ENCODE assay signal across 13 mouse cellular contexts in genomic region chr2:114812141-114812902, GRCm38 (mm10).
A peak's percentile ranks its signal among the peaks of the same experiment; 100 is the strongest.
DNase-seq lines count a peak whose midpoint lies in the region; ATAC-seq and TF ChIP-seq lines count a peak whose summit lies in the region.
"Had no signal": no experiment of that assay in that cellular context is flagged by ENCODE, and none has a peak within 500 bp of the region (broad histone marks: within the 10 kb centered on the region; RNA-seq: fewer than 3 reads in every experiment).

No protein-coding gene starts in this region.

- no peak overlapping the region for H3K4me3 ChIP-seq in heart, adult 2 months
- no peak overlapping the region for H3K4me3 ChIP-seq in heart, embryonic 10.5 days
- no peak overlapping the region for H3K4me3 ChIP-seq in kidney, embryonic 16.5 days (ENCODE audit: low read length)
- H3K4me3 ChIP-seq: liver, embryonic 13.5 days; stomach, embryonic 15.5 days had no signal

- no peak for TF ChIP-seq POLR2A in heart, adult 2 months (IDR thresholded peaks at IDR 0.05; ENCODE audit: insufficient read depth, low read depth, low read length)

- H3K9ac ChIP-seq in heart, adult 2 months (ENCODE audit: low read depth, low read length), result no peak overlapping the region
- H3K9ac ChIP-seq in kidney, embryonic 16.5 days (replicated peaks; ENCODE audit: low read length), result no peak overlapping the region
- H3K9ac ChIP-seq: forebrain, postnatal 0 days; liver, embryonic 13.5 days; stomach, embryonic 15.5 days had no signal

- TF ChIP-seq EP300 in heart, adult 2 months (IDR thresholded peaks at IDR 0.05; ENCODE audit: insufficient read depth, low read depth, low read length), result no peak

- intact Hi-C loops in heart, adult 2 months (cut with DNase I), result no loop called here

- peak; percentile 42; the same call in 1 of the 2 replicates for ATAC-seq in kidney, embryonic 16.5 days (ENCODE audit: low FRiP score, low TSS enrichment)
- ATAC-seq: activated CD4-positive, CD25-positive, alpha-beta regulatory T cell, adult 4 months; forebrain, postnatal 0 days had no signal

- H3K9me3 ChIP-seq in heart, embryonic 10.5 days, result no peaks in the 10 kb centered on the region
- no peaks in the 10 kb centered on the region for H3K9me3 ChIP-seq in kidney, embryonic 16.5 days (ENCODE audit: low read length)
- H3K9me3 ChIP-seq: liver, embryonic 13.5 days; stomach, embryonic 15.5 days had no signal

- 35% methylated on average over 11 of the region's 11 CpGs for WGBS in heart, adult 2 months
- WGBS in heart, embryonic 10.5 days, result 37% methylated on average over 11 of the region's 11 CpGs
- 43% methylated on average over 11 of the region's 11 CpGs for WGBS in kidney, embryonic 16.5 days

- DNase-seq in heart, adult 2 months, result peak in 1 of 2 experiments; percentile 20
- DNase-seq in heart, embryonic 10.5 days (ENCODE audit: low spot score), result no peak
- DNase-seq in lung, postnatal 25 days (ENCODE audit: low spot score), result peak; percentile 14
- DNase-seq in lung, postnatal 10 days, result no peak
- DNase-seq in yolk sac, embryonic 10.5 days (ENCODE audit: low spot score), result peak; percentile 6
- DNase-seq in cerebellum, adult 11-12 months, result no peak
- DNase-seq: forebrain, postnatal 0 days; gastrocnemius, postnatal 25 days; liver, embryonic 13.5 days; thymus, postnatal 14 days had no signal

- H3K27me3 ChIP-seq in heart, adult 2 months (ENCODE audit: control insufficient read depth, insufficient read depth, low read length), result no peaks in the 10 kb centered on the region
- H3K27me3 ChIP-seq in heart, embryonic 10.5 days (ENCODE audit: insufficient read depth, poor library complexity, severe bottlenecking), result no peaks in the 10 kb centered on the region
- no peaks in the 10 kb centered on the region for H3K27me3 ChIP-seq in kidney, embryonic 16.5 days (ENCODE audit: insufficient read depth, low read length)
- H3K27me3 ChIP-seq: liver, embryonic 13.5 days; stomach, embryonic 15.5 days had no signal

- H3K79me2 ChIP-seq in heart, adult 2 months (replicated peaks; ENCODE audit: control insufficient read depth, insufficient read depth, low read length), result no peaks in the 10 kb centered on the region

- no peak overlapping the region for H3K4me2 ChIP-seq in kidney, embryonic 16.5 days (replicated peaks; ENCODE audit: low read depth, low read length)
- H3K4me2 ChIP-seq: liver, embryonic 13.5 days; stomach, embryonic 15.5 days had no signal

- H3K4me1 ChIP-seq in heart, adult 2 months (ENCODE audit: control insufficient read depth, insufficient read depth, low read length), result no peaks in the 10 kb centered on the region
- peaks cover 16% of the 10 kb centered on the region; the same call in 1 of the 2 replicates for H3K4me1 ChIP-seq in heart, embryonic 10.5 days
- peaks cover 8% of the 10 kb centered on the region; the same call in 1 of the 2 replicates for H3K4me1 ChIP-seq in kidney, embryonic 16.5 days (ENCODE audit: insufficient read depth, low read length)
- H3K4me1 ChIP-seq: liver, embryonic 13.5 days; stomach, embryonic 15.5 days had no signal

- no peak for TF ChIP-seq CTCF in heart, adult 2 months (IDR thresholded peaks at IDR 0.05)

- peak overlapping the region; percentile 44 for H3K27ac ChIP-seq in heart, adult 2 months
- H3K27ac ChIP-seq in heart, embryonic 10.5 days, result no peak overlapping the region
- peak overlapping the region; percentile 26; the same call in 1 of the 2 replicates for H3K27ac ChIP-seq in kidney, embryonic 16.5 days (ENCODE audit: low read length)
- H3K27ac ChIP-seq: liver, embryonic 13.5 days; stomach, embryonic 15.5 days had no signal

- peaks cover 2% of the 10 kb centered on the region for H3K36me3 ChIP-seq in heart, adult 2 months (ENCODE audit: control insufficient read depth, insufficient read depth, low read length)
- no peaks in the 10 kb centered on the region for H3K36me3 ChIP-seq in heart, embryonic 10.5 days
- H3K36me3 ChIP-seq in kidney, embryonic 16.5 days (ENCODE audit: insufficient read depth, low read length), result no peaks in the 10 kb centered on the region
- H3K36me3 ChIP-seq: liver, embryonic 13.5 days; stomach, embryonic 15.5 days had no signal

Comparison
In these comparisons a context has a peak if more than half of its experiments do, and no peak if none do; other contexts are left out.
1. DNase-seq: peak in lung, postnatal 25 days (single experiment) and yolk sac, embryonic 10.5 days (single experiment); none in heart, embryonic 10.5 days (single experiment), lung, postnatal 10 days (single experiment) and cerebellum, adult 11-12 months (single experiment).